Comparison of ENCODE assay signal across 10 mouse cellular contexts in genomic region chr14:48189330-48189729, GRCm38 (mm10).
DNase-seq lines count a peak whose midpoint lies in the region; ATAC-seq and TF ChIP-seq lines count a peak whose summit lies in the region.
"Had no signal": no experiment of that assay in that cellular context is flagged by ENCODE, and none has a peak within 500 bp of the region (broad histone marks: within the 10 kb centered on the region; RNA-seq: fewer than 3 reads in every experiment).

No protein-coding gene starts in this region.

- H3K9me3 ChIP-seq in intestine, embryonic 14.5 days (ENCODE audit: control insufficient read depth, low read length): no peaks in the 10 kb centered on the region
- no peaks in the 10 kb centered on the region for H3K9me3 ChIP-seq in intestine, postnatal 0 days (ENCODE audit: control insufficient read depth)
- no peaks in the 10 kb centered on the region for H3K9me3 ChIP-seq in CH12.LX (replicated peaks; ENCODE audit: low read length)
- no peaks in the 10 kb centered on the region for H3K9me3 ChIP-seq in midbrain, postnatal 0 days (ENCODE audit: low read length)

- no peak for DNase-seq in intestine, embryonic 14.5 days (ENCODE audit: low spot score)
- peak; percentile 75 for DNase-seq in CH12.LX (ENCODE audit: extremely low read depth)
- peak; percentile 18 for DNase-seq in ZHBTc4 (ENCODE audit: low read depth, low spot score)
- peak; percentile 57 for DNase-seq in layer of hippocampus, adult 9-10 months (ENCODE audit: low spot score)
- no peak for DNase-seq in thymus, postnatal 25 days
- DNase-seq in adrenal gland, postnatal 25 days: no peak
- no peak for DNase-seq in midbrain, postnatal 0 days (ENCODE audit: low spot score)
- DNase-seq: kidney, postnatal 10 days had no signal

- TF ChIP-seq EP300 in CH12.LX (IDR thresholded peaks at IDR 0.05; ENCODE audit: low read length): no peak

- H3K4me3 ChIP-seq in intestine, embryonic 14.5 days (ENCODE audit: low read depth, low read length): no peak overlapping the region
- no peak overlapping the region for H3K4me3 ChIP-seq in intestine, postnatal 0 days (ENCODE audit: low read depth, low read length)
- H3K4me3 ChIP-seq in CH12.LX (replicated peaks in 1 of 3; ENCODE audit: low read depth in 2 of 3, low read length in 2 of 3, poor library complexity in 1 of 3): no peak overlapping the region
- no peak overlapping the region for H3K4me3 ChIP-seq in midbrain, postnatal 0 days (ENCODE audit: low read depth, low read length)

- 0 out of 2 replicates have a peak, but pooled peaks cover 9% of the 10 kb centered on the region for H3K4me1 ChIP-seq in intestine, embryonic 14.5 days (replicated peaks; ENCODE audit: control insufficient read depth, insufficient read depth, low read length)
- no peaks in the 10 kb centered on the region for H3K4me1 ChIP-seq in intestine, postnatal 0 days (replicated peaks; ENCODE audit: control insufficient read depth, insufficient read depth, low read length)
- H3K4me1 ChIP-seq in CH12.LX (ENCODE audit: control insufficient read depth in 1 of 2, insufficient read depth in 2 of 2): peaks cover 0 to 9% of the 10 kb centered on the region in 2 experiments; a peak in 2 of 4 replicates
- H3K4me1 ChIP-seq in midbrain, postnatal 0 days (ENCODE audit: insufficient read depth, low read length): no peaks in the 10 kb centered on the region

- H3K27ac ChIP-seq in intestine, embryonic 14.5 days (ENCODE audit: low read depth): no peak overlapping the region
- no peak overlapping the region for H3K27ac ChIP-seq in intestine, postnatal 0 days (ENCODE audit: low read depth, low read length)
- no peak overlapping the region for H3K27ac ChIP-seq in CH12.LX (ENCODE audit: insufficient read depth, low read depth)
- H3K27ac ChIP-seq in midbrain, postnatal 0 days (ENCODE audit: low read depth, low read length): no peak overlapping the region
- H3K27ac ChIP-seq: liver, embryonic 14.5 days had no signal

- no peak overlapping the region for H3K4me2 ChIP-seq in intestine, embryonic 14.5 days (ENCODE audit: low read length)
- H3K4me2 ChIP-seq in intestine, postnatal 0 days (replicated peaks; ENCODE audit: low read depth): no peak overlapping the region
- H3K4me2 ChIP-seq in CH12.LX (ENCODE audit: insufficient read depth, low read depth, poor library complexity, severe bottlenecking): no peak overlapping the region
- no peak overlapping the region for H3K4me2 ChIP-seq in midbrain, postnatal 0 days (ENCODE audit: low read depth, low read length, poor library complexity, severe bottlenecking)

- 67% methylated on average over 8 of the region's 8 CpGs for WGBS in intestine, embryonic 14.5 days
- WGBS in intestine, postnatal 0 days: 65% methylated on average over 8 of the region's 8 CpGs
- WGBS in midbrain, postnatal 0 days: 72% methylated on average over 8 of the region's 8 CpGs

- TF ChIP-seq RAD21 in CH12.LX (IDR thresholded peaks at IDR 0.05; ENCODE audit: low read depth, low read length): no peak

- dilution Hi-C loops in CH12.LX (cut with MboI; ENCODE audit: extremely low pct_ligation_motif_present, extremely low pct_unique_long_range_greater_than_20kb, low sequenced_read_pairs): no loop called here

- ATAC-seq in intestine, embryonic 14.5 days (replicated peaks; ENCODE audit: low FRiP score, low TSS enrichment, low read depth): 0 out of 2 replicates have a peak, but pooled peaks have one; percentile 37
- no peak for ATAC-seq in intestine, postnatal 0 days
- ATAC-seq in midbrain, postnatal 0 days (ENCODE audit: low FRiP score): no peak

- H3K9ac ChIP-seq in intestine, embryonic 14.5 days (ENCODE audit: low read length): no peak overlapping the region
- H3K9ac ChIP-seq in intestine, postnatal 0 days (ENCODE audit: low read depth, low read length): no peak overlapping the region
- no peak overlapping the region for H3K9ac ChIP-seq in CH12.LX (ENCODE audit: insufficient read depth, low read depth)
- no peak overlapping the region for H3K9ac ChIP-seq in midbrain, postnatal 0 days (replicated peaks; ENCODE audit: low read length, poor library complexity, severe bottlenecking)
- H3K9ac ChIP-seq: liver, embryonic 14.5 days had no signal

- TF ChIP-seq POLR2A in CH12.LX (IDR thresholded peaks at IDR 0.05; ENCODE audit: low read depth, low read length): no peak

- in situ Hi-C loops in CH12.LX (cut with MboI; ENCODE audit: low pct_ligation_motif_present, low pct_unique_long_range_greater_than_20kb, low sequenced_read_pairs): no loop called here

- TF ChIP-seq CTCF in intestine, postnatal 0 days (IDR thresholded peaks at IDR 0.05; ENCODE audit: low read depth): no peak
- TF ChIP-seq CTCF in CH12.LX (conservative IDR thresholded peaks at IDR 0.05 in 1 of 2, IDR thresholded peaks at IDR 0.05 in 1 of 2; ENCODE audit: low read depth in 2 of 2, low read length in 2 of 2): no peak
- no peak for TF ChIP-seq CTCF in midbrain, postnatal 0 days (IDR thresholded peaks at IDR 0.05)

- H3K79me2 ChIP-seq in CH12.LX (replicated peaks; ENCODE audit: control insufficient read depth, extremely low read depth, insufficient read depth, poor library complexity, severe bottlenecking): no peaks in the 10 kb centered on the region

- no peaks in the 10 kb centered on the region for H3K27me3 ChIP-seq in intestine, embryonic 14.5 days (replicated peaks; ENCODE audit: control insufficient read depth, insufficient read depth, low read length)
- H3K27me3 ChIP-seq in intestine, postnatal 0 days (replicated peaks; ENCODE audit: control insufficient read depth, insufficient read depth, low read length): no peaks in the 10 kb centered on the region
- no peaks in the 10 kb centered on the region for H3K27me3 ChIP-seq in CH12.LX (replicated peaks)
- no peaks in the 10 kb centered on the region for H3K27me3 ChIP-seq in midbrain, postnatal 0 days (ENCODE audit: insufficient read depth, low read length)

- H3K36me3 ChIP-seq in intestine, embryonic 14.5 days (ENCODE audit: control insufficient read depth, insufficient read depth, low read length): peaks cover 7% of the 10 kb centered on the region; the same call in 1 of the 2 replicates
- no peaks in the 10 kb centered on the region for H3K36me3 ChIP-seq in intestine, postnatal 0 days (ENCODE audit: control insufficient read depth, insufficient read depth)
- H3K36me3 ChIP-seq in CH12.LX (replicated peaks in 1 of 2; ENCODE audit: control insufficient read depth in 1 of 2, insufficient read depth in 1 of 2, low read length in 1 of 2): no peaks in the 10 kb centered on the region
- no peaks in the 10 kb centered on the region for H3K36me3 ChIP-seq in midbrain, postnatal 0 days (ENCODE audit: insufficient read depth, low read length)

TF ChIP-seq in CH12.LX, 34 proteins besides CTCF, POLR2A, EP300 and RAD21:
- TF ChIP-seq USF1 (IDR thresholded peaks at IDR 0.05; ENCODE audit: low read depth, low read length) (peak; percentile 63), MXI1 (IDR thresholded peaks at IDR 0.05; ENCODE audit: low read depth, low read length) (no peak), MAZ (IDR thresholded peaks at IDR 0.05; ENCODE audit: low read depth, low read length) (no peak), MAFK (IDR thresholded peaks at IDR 0.05; ENCODE audit: insufficient replicate concordance, low read length) (no peak), MAX (IDR thresholded peaks at IDR 0.05; ENCODE audit: low read length) (no peak), TBP (conservative IDR thresholded peaks at IDR 0.05; ENCODE audit: low read depth, low read length) (no peak), ZC3H11A (IDR thresholded peaks at IDR 0.05; ENCODE audit: low read depth, low read length) (no peak), SMC3 (IDR thresholded peaks at IDR 0.05; ENCODE audit: low read depth, low read length) (no peak), JUN (IDR thresholded peaks at IDR 0.05; ENCODE audit: insufficient read depth, low read depth, low read length) (peak; percentile 10; the same call in 1 of the 2 replicates), USF2 (conservative IDR thresholded peaks at IDR 0.05; ENCODE audit: low read depth, low read length) (peak; percentile 66), NRF1 (IDR thresholded peaks at IDR 0.05; ENCODE audit: low read depth, low read length) (no peak), ETS1 (conservative IDR thresholded peaks at IDR 0.05; ENCODE audit: low read depth, low read length) (no peak), POLR2AphosphoS2 (IDR thresholded peaks at IDR 0.05; ENCODE audit: low read depth, low read length) (no peak), ELF1 (IDR thresholded peaks at IDR 0.05; ENCODE audit: low read depth, low read length) (no peak), RCOR1 (conservative IDR thresholded peaks at IDR 0.05; ENCODE audit: low read depth, low read length) (no peak), MEF2A (IDR thresholded peaks at IDR 0.05; ENCODE audit: borderline replicate concordance, low read depth, low read length) (no peak), HCFC1 (IDR thresholded peaks at IDR 0.05; ENCODE audit: low read depth, low read length) (no peak), CHD2 (IDR thresholded peaks at IDR 0.05; ENCODE audit: low read length) (no peak), GABPA (IDR thresholded peaks at IDR 0.05; ENCODE audit: insufficient replicate concordance, low read depth, low read length) (no peak), E2F4 (IDR thresholded peaks at IDR 0.05; ENCODE audit: insufficient replicate concordance, low read depth, low read length) (no peak), UBTF (IDR thresholded peaks at IDR 0.05; ENCODE audit: low read depth, low read length) (no peak), CHD1 (IDR thresholded peaks at IDR 0.05; ENCODE audit: low read depth, low read length) (no peak), ZNF384 (IDR thresholded peaks at IDR 0.05; ENCODE audit: low read depth, low read length) (no peak), BHLHE40 (IDR thresholded peaks at IDR 0.05; ENCODE audit: low read depth, low read length) (peak; percentile 61), NELFE (IDR thresholded peaks at IDR 0.05; ENCODE audit: low read depth, low read length) (no peak), JUND (conservative IDR thresholded peaks at IDR 0.05; ENCODE audit: low read depth, low read length) (0 out of 2 replicates have a peak, but pooled peaks have one; percentile 27), MYC (IDR thresholded peaks at IDR 0.05; ENCODE audit: low read depth, low read length) (no peak)

Comparison
In these comparisons a context has a peak if more than half of its experiments do, and no peak if none do; other contexts are left out.
1. DNase-seq: peak in CH12.LX (single experiment), ZHBTc4 (single experiment) and layer of hippocampus, adult 9-10 months (single experiment); none in intestine, embryonic 14.5 days (single experiment), thymus, postnatal 25 days (single experiment), adrenal gland, postnatal 25 days (single experiment) and midbrain, postnatal 0 days (single experiment).